Mouse (Mus musculus): ENCODE data around the gene Gtpbp8. TPM values are rescaled to one million over a fixed set of nuclear protein-coding genes. Genes with fewer than 3 reads are reported as not detected.

The Gtpbp8 gene
- polyA plus RNA-seq, 1 experiment = 1.5 TPM

DNA sequence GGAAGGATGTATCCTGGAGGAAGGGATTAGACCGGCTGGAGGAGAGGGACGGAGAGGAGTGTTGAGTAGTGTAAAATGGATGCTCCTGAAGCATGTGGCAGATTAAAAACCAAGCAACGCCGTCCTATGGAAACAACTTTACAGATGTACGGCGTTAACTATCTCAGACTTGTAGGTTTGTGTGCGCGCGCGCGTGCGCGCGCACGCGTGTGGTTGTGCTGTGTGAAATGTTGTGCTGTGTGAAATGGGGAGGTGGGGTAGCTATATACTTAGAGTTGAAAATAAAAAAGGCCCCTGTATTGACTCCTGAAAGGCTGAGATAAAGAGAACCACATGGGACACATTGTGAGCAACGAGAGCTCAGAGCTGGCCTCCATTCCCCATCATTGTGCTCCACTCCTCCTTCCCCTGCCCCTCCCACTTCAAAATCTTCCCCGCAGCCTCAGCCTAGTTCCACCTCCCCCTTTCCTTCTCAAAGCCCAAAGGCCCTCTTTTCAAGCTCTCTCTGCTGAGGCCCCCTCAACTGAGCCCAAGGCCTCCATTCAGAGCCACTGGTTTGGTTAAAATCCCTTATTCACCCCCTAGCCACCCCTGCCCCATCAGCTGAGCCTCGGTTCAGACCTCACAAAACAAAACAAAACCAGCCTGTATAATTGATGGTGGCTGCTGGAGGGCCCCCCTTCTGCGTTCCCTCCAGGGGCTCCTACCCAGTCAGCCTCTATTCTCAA lies 59.0 kb downstream of the Gtpbp8 start:
- Histone ChIP-seq H3K36me3 (ENCODE audit: control insufficient read depth) (no peaks in the 10 kb centered on the region), H3K27me3 (ENCODE audit: control insufficient read depth) (peaks cover 17% of the 10 kb centered on the region), H3K9me3 (ENCODE audit: control insufficient read depth, low read length) (0 out of 2 replicates have a peak, but pooled peaks cover 2% of the 10 kb centered on the region), H3K4me3 (replicated peaks) (no peak overlapping the region), H3K4me1 (ENCODE audit: control insufficient read depth) (no peaks in the 10 kb centered on the region)
- no peak for TF ChIP-seq TAL1 (IDR thresholded peaks at IDR 0.05; ENCODE audit: low read length)
- no peak for TF ChIP-seq GATA1 (IDR thresholded peaks at IDR 0.05; ENCODE audit: low read length)

Other genes starting within 250 kb of the Gtpbp8 start
- gene Boc, start 187.5 kb downstream of the Gtpbp8 start, polyA plus RNA-seq (2012) = not detected in 2 replicates
- gene Nepro, start 22.1 kb downstream of the Gtpbp8 start, polyA plus RNA-seq (2012) = 0.02 and 0.32 TPM in 2 replicates
- gene Cd200r1, start 19.4 kb upstream of the Gtpbp8 start, polyA plus RNA-seq (2012) = not detected in 2 replicates
- gene Cd200r4, start 65.4 kb upstream of the Gtpbp8 start, polyA plus RNA-seq (2012) = not detected in 2 replicates
- not detected in 2 replicates for gene Cd200r2, start 120.7 kb upstream of the Gtpbp8 start, polyA plus RNA-seq (2012)
- not detected in 2 replicates for gene Cd200r3, start 197.3 kb upstream of the Gtpbp8 start, polyA plus RNA-seq (2012)